Mouse (Mus musculus) hindbrain, embryonic 13.5 days (tissue): ENCODE results near the gene Ano10. TPM values are rescaled to one million over a fixed set of nuclear protein-coding genes. Genes with fewer than 3 reads are reported as not detected.

ENCODE experiments used
- ATAC-seq: fragments of 200-750 bp; cut with Nextera tagmentation; 2 replicates; pipeline ENCODE4 v1.8.0; 2017; ENCODE audit warnings: moderate TSS enrichment; ENCODE audit not compliant: low FRiP score
- H3K27ac ChIP-seq: fragments of 300-500 bp; sonication (generic); 2 replicates; pipeline ENCODE4 v1.5.1; 2015; ENCODE audit warnings: inconsistent platforms, mild to moderate bottlenecking, moderate library complexity
- H3K27me3 ChIP-seq: fragments of 300-500 bp; sonication (generic); 2 replicates; pipeline ENCODE4 v1.6.1; 2015; ENCODE audit warnings: mild to moderate bottlenecking, inconsistent platforms
- H3K36me3 ChIP-seq: fragments of 300-500 bp; sonication (generic); 2 replicates; pipeline ENCODE4 v1.6.1; 2015; ENCODE audit warnings: mild to moderate bottlenecking, inconsistent platforms
- H3K4me1 ChIP-seq: fragments of 300-500 bp; sonication (generic); replicated peaks from 2 replicates; pipeline ENCODE4 v1.6.1; 2015; ENCODE audit warnings: inconsistent platforms
- H3K4me2 ChIP-seq: fragments of 300-500 bp; sonication (generic); 2 replicates; pipeline ENCODE4 v1.6.1; 2015; ENCODE audit warnings: inconsistent platforms, mild to moderate bottlenecking, moderate library complexity
- H3K4me3 ChIP-seq: fragments of 300-500 bp; sonication (generic); 2 replicates; pipeline ENCODE4 v1.5.1; 2015; ENCODE audit warnings: mild to moderate bottlenecking, inconsistent platforms
- H3K9ac ChIP-seq: fragments of 300-500 bp; sonication (generic); 2 replicates; pipeline ENCODE4 v1.6.1; 2015; ENCODE audit warnings: mild to moderate bottlenecking, inconsistent platforms
- H3K9me3 ChIP-seq: fragments of 300-500 bp; sonication (generic); 2 replicates; pipeline ENCODE4 v1.6.1; 2016; ENCODE audit warnings: inconsistent platforms
- WGBS: fragments of 180-500 bp; shearing (Covaris S2); methylation state at CpG from one replicate; pipeline ENCODE4 v1.1.7; 2015; 5-methylcytosine and 5-hydroxymethylcytosine counted together
- polyA plus RNA-seq: library from polyadenylated mRNA; unstranded; fragments of >200 nt; fragmentation: Nextera tagmentation; extraction: Ambion mirVana; gene quantifications from 2 replicates; pipeline ENCODE4 v1.2.1, GENCODE M21; 2015

The Ano10 gene
- polyA plus RNA-seq, 1 experiment from 2014 or later, result 48.7 TPM

DNA sequence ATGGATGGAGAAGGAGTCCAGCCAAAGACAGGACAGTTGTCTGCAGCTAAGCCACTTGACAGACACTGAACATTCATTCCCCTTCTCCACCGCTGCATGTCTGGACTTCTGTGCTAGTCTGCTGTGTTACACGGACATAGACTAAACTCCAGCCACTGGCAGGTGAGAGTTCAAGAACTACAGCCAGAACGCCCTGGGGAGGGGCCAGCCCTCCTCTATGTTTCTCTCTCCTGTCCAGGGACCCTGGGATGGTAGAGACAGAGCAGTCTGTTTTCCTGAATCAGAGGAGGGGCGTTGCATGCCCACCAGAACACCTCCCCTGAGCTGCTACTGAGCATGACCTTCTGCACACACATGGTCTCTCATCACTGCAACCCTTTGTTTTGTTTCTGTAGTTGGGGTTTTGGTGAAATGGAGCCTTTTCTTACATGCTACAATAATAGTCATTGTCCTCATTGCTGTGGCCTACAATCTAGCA is 8.4 kb downstream of the Ano10 start:
- Histone ChIP-seq H3K4me1 (peaks cover 29% of the 10 kb centered on the region), H3K27ac (peak overlapping the region; percentile 35; the same call in 1 of the 2 replicates), H3K4me2 (no peak overlapping the region), H3K27me3 (no peaks in the 10 kb centered on the region), H3K9ac (no peak overlapping the region), H3K9me3 (no peaks in the 10 kb centered on the region), H3K36me3 (no peaks in the 10 kb centered on the region), H3K4me3 (no peak overlapping the region)
- 12% methylated on average over 4 of the region's 4 CpGs for WGBS
- peak; percentile 21; the same call in 1 of the 2 replicates for ATAC-seq

DNA sequence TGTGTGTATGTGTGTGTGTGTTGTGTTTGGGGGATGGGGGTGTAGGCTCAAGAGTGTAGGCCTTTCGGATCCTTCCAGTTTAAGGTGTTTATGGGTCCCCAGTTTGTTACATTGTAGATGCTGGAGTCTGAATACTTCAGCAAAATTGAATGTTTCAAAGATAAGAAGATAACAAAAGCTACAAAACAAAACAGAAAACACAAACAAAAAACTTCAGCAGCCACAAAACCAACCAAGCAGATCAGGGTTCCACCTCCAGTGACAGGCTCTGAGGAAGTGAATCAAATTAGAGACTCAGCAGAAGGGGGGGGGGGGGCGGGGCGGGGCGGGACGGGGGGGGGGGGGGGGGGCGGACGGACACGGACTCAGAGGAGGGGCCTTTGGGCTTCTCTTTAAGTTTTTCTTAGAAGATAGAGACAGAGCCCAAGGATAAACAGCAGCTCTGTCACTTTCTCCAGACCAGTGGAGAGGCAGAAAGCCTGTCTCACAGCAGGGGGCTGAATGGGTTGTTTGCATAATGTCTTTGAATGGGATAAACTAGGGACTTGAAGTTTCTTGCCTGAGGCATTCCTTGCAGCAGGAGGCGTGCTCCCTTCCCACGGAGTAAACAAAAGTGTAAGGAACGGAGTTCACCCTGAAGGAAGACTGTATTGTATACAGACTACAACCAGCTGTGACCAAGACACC is 8.9 kb downstream of the Ano10 start:
- peak; percentile 72 for ATAC-seq
- H3K27me3 ChIP-seq, result no peaks in the 10 kb centered on the region
- H3K4me1 ChIP-seq, result peaks cover 23% of the 10 kb centered on the region
- H3K4me2 ChIP-seq, result no peak overlapping the region
- H3K27ac ChIP-seq, result peak overlapping the region; percentile 35; the same call in 1 of the 2 replicates
- H3K9ac ChIP-seq, result no peak overlapping the region
- no peaks in the 10 kb centered on the region for H3K9me3 ChIP-seq
- H3K36me3 ChIP-seq, result no peaks in the 10 kb centered on the region
- no peak overlapping the region for H3K4me3 ChIP-seq
- WGBS, result 19% methylated on average over 4 of the region's 11 CpGs

DNA sequence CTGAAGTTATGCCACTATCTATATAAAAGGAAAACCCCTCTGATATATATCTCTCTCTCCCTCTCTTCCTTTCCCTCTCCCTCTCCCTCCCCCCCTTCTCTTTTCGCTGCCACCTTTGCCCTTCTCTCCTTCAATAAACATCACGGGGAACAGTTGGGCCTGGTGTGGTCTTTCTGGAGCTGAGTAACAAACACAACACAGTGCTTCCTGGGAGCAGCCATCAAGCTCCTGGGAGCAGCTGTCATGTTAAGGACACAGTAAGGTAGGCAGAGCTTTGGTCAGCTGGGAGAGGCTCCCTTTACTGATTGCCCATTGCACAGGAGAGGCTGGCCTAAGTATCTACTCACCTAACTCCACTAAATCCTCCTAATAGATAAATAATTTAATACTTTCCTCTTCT is 9.5 kb downstream of the Ano10 start:
- WGBS, result 21% methylated on average over 2 of the region's 2 CpGs
- Histone ChIP-seq H3K27ac (no peak overlapping the region), H3K36me3 (no peaks in the 10 kb centered on the region), H3K9ac (no peak overlapping the region), H3K27me3 (no peaks in the 10 kb centered on the region), H3K9me3 (no peaks in the 10 kb centered on the region), H3K4me2 (no peak overlapping the region), H3K4me1 (peaks cover 21% of the 10 kb centered on the region), H3K4me3 (no peak overlapping the region)
- ATAC-seq, result no peak

DNA sequence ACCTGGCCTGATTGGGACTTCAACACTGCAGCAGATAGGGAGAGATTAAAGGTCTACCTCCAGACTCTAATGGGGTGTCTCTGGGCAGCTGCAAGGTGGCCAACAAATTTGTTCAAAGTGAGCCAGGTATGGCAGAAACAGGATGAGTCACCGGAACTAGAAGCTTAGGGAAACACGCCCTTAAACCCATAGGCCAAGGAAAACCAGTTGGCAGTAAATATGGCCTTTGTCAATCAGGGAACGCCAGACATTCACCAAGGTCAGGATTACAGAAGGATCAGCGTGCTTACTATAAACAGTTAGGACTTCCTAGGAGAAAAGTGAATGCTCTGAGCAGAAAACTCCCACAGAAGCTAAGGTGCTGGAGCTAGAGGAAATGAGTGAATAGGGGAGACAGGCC is 13.2 kb downstream of the Ano10 start:
- WGBS, result 95% methylated on average over 4 of the region's 4 CpGs

DNA sequence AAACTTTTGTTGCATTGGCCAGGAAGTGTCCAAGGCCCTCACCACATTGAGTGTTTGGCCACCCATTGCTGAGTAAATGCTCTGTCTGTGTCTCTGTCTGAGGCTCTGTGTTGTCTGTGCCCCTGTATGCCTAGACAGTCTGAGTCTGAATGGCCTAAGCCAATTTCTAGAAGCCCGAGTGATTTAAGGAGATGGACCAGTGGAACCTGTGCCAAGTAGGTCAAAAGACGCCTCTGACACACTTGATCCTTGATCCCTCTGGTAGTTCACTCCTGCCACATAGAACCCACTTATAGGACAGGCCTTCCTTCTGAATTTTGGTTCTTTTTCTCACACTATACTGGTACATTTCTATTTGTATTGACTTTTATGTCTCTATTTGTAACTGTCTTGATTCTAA is 17.6 kb downstream of the Ano10 start:
- no peak overlapping the region for H3K27ac ChIP-seq

More for the DNA sequence above, 13.2 kb downstream of the Ano10 start:
- Histone ChIP-seq H3K27me3 (no peaks in the 10 kb centered on the region), H3K9me3 (no peaks in the 10 kb centered on the region), H3K4me2 (no peak overlapping the region), H3K4me1 (peaks cover 15% of the 10 kb centered on the region), H3K27ac (no peak overlapping the region), H3K36me3 (peaks cover 6% of the 10 kb centered on the region), H3K4me3 (no peak overlapping the region), H3K9ac (no peak overlapping the region)
- ATAC-seq, result no peak

DNA sequence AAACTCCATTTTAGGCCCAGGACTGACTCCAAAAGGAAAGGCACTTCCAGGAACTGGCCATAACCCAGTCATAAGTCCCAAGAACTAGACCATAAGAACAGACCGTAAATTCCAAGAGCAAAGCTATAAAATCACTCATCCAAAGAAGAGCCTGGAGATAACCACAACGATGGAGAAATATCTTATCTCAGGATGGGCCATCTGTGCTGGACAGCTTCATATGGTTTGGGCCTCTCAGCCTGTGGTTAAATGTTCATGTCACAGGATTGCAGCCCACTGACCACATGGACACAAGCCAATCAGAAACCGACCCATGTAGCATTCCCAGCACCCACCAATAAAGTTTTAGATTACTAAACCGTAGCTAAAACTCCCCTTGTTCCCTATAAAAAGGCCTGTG is 18.1 kb downstream of the Ano10 start:
- no peak overlapping the region for H3K27ac ChIP-seq
- 88% methylated on average over 4 of the region's 4 CpGs for WGBS
- H3K4me3 ChIP-seq, result no peak overlapping the region
- H3K27me3 ChIP-seq, result no peaks in the 10 kb centered on the region
- H3K4me2 ChIP-seq, result no peak overlapping the region
- no peak for ATAC-seq
- no peaks in the 10 kb centered on the region for H3K9me3 ChIP-seq
- H3K9ac ChIP-seq, result no peak overlapping the region
- no peaks in the 10 kb centered on the region for H3K4me1 ChIP-seq
- peaks cover 50% of the 10 kb centered on the region for H3K36me3 ChIP-seq

More for the DNA sequence above, 17.6 kb downstream of the Ano10 start:
- Histone ChIP-seq H3K4me1 (no peaks in the 10 kb centered on the region), H3K4me2 (no peak overlapping the region), H3K9me3 (no peaks in the 10 kb centered on the region), H3K36me3 (peaks cover 44% of the 10 kb centered on the region), H3K4me3 (no peak overlapping the region), H3K27me3 (no peaks in the 10 kb centered on the region), H3K9ac (no peak overlapping the region)
- 98% methylated on average over 2 of the region's 2 CpGs for WGBS
- no peak for ATAC-seq

DNA sequence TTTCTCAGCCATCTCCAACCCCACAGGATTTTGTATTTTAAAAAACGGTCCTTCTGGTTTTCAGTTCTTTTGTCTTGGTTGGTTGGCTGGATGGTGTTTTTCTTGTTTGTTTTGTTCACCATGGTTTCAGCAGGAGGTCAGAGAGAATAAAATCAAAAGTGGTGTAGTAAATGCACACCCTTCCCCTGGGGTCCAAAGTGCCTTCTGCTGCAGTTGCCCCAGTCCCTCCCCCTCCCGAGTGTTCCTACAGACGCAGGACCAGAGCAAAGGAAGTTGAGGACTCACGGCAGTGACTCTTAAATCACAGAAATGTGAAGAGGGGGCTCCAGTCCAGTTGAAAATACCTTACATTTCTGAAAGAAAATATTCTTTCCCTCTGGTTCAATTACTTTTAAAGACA is 19.9 kb downstream of the Ano10 start:
- ATAC-seq, result no peak
- H3K4me3 ChIP-seq, result no peak overlapping the region
- H3K9me3 ChIP-seq, result no peaks in the 10 kb centered on the region
- no peak overlapping the region for H3K9ac ChIP-seq
- H3K36me3 ChIP-seq, result peaks cover 62% of the 10 kb centered on the region
- no peak overlapping the region for H3K27ac ChIP-seq
- no peaks in the 10 kb centered on the region; the same call in 1 of the 2 replicates for H3K4me1 ChIP-seq
- no peak overlapping the region for H3K4me2 ChIP-seq
- H3K27me3 ChIP-seq, result no peaks in the 10 kb centered on the region
- WGBS, result 84% methylated on average over 4 of the region's 4 CpGs

DNA sequence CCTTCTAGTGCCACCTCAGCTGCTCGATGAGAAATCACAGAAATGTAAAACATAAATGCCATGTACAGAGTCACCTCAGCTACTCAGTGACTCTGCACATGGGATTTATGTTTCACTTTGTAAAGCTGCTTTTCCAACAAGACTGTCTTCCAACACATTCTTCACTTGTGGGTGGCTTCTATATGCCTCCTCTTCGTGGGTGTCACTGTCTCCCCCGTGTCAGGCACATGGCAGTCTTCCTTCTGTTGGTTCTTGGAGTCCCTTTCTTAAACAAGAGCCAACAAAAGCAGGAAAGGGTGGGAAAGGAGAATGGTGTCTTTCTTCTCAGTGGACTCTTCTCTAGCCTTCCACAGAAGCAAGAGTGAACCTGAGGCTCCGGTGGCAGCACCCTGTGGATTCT is 20.3 kb downstream of the Ano10 start:
- no peaks in the 10 kb centered on the region for H3K9me3 ChIP-seq
- no peaks in the 10 kb centered on the region for H3K27me3 ChIP-seq
- H3K4me2 ChIP-seq, result no peak overlapping the region
- 90% methylated on average over 4 of the region's 4 CpGs for WGBS
- no peaks in the 10 kb centered on the region; the same call in 1 of the 2 replicates for H3K4me1 ChIP-seq
- no peak overlapping the region for H3K27ac ChIP-seq
- no peak for ATAC-seq
- H3K4me3 ChIP-seq, result no peak overlapping the region
- H3K9ac ChIP-seq, result no peak overlapping the region
- peaks cover 62% of the 10 kb centered on the region for H3K36me3 ChIP-seq

DNA sequence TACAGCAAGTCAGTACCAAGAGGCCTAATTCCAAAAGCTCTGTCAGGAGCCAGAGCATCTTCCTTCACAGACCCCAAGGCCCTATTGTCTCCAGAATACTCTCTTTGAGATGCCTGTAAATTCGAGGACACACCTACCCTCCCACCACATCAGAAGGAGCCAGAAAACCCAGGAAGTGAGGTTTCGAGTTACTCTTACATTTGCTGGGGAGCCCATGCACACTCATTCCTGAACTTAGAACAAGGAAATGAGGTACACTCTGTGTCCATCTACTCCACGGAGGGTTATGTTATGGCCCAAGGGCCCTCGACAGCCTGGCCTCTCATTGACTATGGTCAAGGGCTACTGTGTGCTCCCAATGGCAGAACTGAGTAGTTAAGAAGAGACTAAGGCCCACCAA is 22.4 kb downstream of the Ano10 start:
- H3K36me3 ChIP-seq, result peaks cover 69% of the 10 kb centered on the region
- no peak overlapping the region for H3K9ac ChIP-seq
- H3K4me2 ChIP-seq, result no peak overlapping the region
- no peak overlapping the region for H3K27ac ChIP-seq
- H3K4me3 ChIP-seq, result no peak overlapping the region
- ATAC-seq, result no peak
- WGBS, result 83% methylated on average over 4 of the region's 4 CpGs
- H3K4me1 ChIP-seq, result no peaks in the 10 kb centered on the region; the same call in 1 of the 2 replicates
- H3K27me3 ChIP-seq, result no peaks in the 10 kb centered on the region
- H3K9me3 ChIP-seq, result no peaks in the 10 kb centered on the region

DNA sequence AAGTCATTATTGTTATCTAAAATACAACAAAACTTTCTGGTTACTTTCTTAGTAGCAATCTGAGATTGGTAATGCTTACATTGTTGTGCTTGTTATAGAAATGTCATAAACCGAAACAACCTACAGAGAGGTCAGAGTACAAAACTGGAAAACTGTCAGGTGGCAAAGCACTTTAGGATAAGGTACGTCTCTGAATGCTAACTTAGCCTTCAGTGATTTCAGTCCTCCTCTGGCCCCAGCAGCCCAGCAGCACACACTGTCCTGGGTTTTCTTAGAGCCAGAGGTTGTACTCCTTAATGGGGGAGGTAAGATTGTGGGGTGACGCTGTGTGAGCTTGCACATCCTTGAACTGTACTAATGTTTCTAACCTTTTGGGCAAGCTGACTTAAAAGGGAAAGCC is 22.9 kb downstream of the Ano10 start:
- no peak for ATAC-seq
- no peak overlapping the region for H3K27ac ChIP-seq
- H3K4me3 ChIP-seq, result no peak overlapping the region
- peaks cover 74% of the 10 kb centered on the region for H3K36me3 ChIP-seq
- H3K4me1 ChIP-seq, result no peaks in the 10 kb centered on the region; the same call in 1 of the 2 replicates
- H3K9me3 ChIP-seq, result no peaks in the 10 kb centered on the region
- no peak overlapping the region for H3K9ac ChIP-seq
- no peak overlapping the region for H3K4me2 ChIP-seq
- H3K27me3 ChIP-seq, result no peaks in the 10 kb centered on the region
- 94% methylated on average over 3 of the region's 3 CpGs for WGBS

DNA sequence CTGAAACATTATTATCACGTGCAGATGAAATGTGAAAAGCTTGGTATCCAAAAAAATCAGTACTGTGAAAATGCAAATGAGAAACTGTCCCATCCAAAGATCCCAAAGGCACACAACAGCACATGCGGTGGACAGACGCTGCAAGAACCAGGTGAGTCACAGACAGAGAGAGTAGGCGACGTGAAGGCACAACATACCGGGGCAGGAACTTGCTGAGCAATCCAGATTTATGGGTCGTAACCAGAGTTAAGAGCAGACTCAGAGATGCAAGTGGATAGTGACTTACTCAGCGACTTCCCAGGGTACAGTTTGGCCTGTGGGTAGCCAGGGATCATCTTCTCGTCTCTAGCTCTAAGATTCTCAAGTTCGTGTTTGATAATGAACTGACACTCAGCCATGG is 23.3 kb downstream of the Ano10 start:
- Histone ChIP-seq H3K4me2 (no peak overlapping the region), H3K4me1 (no peaks in the 10 kb centered on the region; the same call in 1 of the 2 replicates), H3K27me3 (no peaks in the 10 kb centered on the region), H3K9me3 (no peaks in the 10 kb centered on the region), H3K9ac (no peak overlapping the region), H3K27ac (no peak overlapping the region), H3K4me3 (no peak overlapping the region), H3K36me3 (peaks cover 78% of the 10 kb centered on the region)
- ATAC-seq, result no peak
- WGBS, result 89% methylated on average over 10 of the region's 10 CpGs

DNA sequence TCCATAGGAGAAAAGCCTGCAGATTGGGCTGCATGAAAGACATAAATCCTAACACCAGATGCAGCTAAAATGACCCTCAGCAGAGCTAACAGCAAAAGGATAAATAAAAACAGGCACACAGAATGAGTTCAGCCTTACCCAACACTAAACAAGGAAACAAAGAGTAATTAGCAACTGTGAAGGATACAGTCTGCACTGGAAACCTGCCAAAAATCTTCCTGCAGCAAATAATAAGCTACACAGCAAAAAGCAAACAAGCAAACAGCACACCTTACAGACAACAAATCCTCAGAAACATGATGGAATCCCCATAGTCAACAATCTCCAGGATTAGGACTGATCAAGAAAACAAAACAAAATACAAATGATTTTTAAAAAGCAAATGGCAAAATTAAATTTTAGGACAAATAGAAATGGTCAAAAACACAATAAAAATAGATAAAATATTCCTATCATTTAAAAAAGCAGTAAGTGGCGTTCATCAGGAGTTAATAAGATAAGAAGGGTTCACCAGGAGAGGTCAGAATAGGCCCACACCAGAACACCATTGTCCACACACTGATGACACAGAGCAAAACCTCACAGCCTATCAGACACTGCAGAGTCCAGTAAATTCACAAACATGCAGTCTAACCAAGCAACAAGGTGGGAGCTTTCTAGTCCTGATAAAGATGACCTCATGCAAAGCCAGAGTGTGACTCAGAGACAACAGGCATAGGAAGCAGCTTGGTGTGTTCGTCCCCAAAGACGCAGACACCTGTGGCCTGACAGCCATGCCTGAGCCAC is 24.8 kb downstream of the Ano10 start:
- Histone ChIP-seq H3K27me3 (no peaks in the 10 kb centered on the region), H3K4me1 (no peaks in the 10 kb centered on the region; the same call in 1 of the 2 replicates), H3K4me2 (no peak overlapping the region), H3K36me3 (peaks cover 79% of the 10 kb centered on the region), H3K9ac (no peak overlapping the region), H3K27ac (no peak overlapping the region), H3K4me3 (no peak overlapping the region), H3K9me3 (no peaks in the 10 kb centered on the region)
- 91% methylated on average over 3 of the region's 3 CpGs for WGBS
- no peak for ATAC-seq
